Comparison of ENCODE assay signal across 25 mouse cellular contexts in genomic region chr6:5828409-5828974, GRCm38 (mm10).
A peak's percentile ranks its signal among the peaks of the same experiment; 100 is the strongest.
DNase-seq lines count a peak whose midpoint lies in the region; ATAC-seq lines count a peak whose summit lies in the region.
"Had no signal": no experiment of that assay in that cellular context is flagged by ENCODE, and none has a peak within 500 bp of the region (broad histone marks: within the 10 kb centered on the region; RNA-seq: fewer than 3 reads in every experiment).

No protein-coding gene starts in this region.

- 37% methylated on average over 14 of the region's 14 CpGs for whole genome bisulfite sequencing in embryonic facial prominence, embryonic 14.5 days
- 26% methylated on average over 14 of the region's 14 CpGs for WGBS in limb, embryonic 10.5 days

- H3K4me3 ChIP-seq in embryonic facial prominence, embryonic 14.5 days (ENCODE audit: low read depth, low read length), result no peak overlapping the region
- no peak overlapping the region for H3K4me3 ChIP-seq in limb, embryonic 10.5 days
- H3K4me3 ChIP-seq: forebrain, embryonic 13.5 days; heart, embryonic 12.5 days; left cerebral cortex, adult 2 months; liver, embryonic 13.5 days; midbrain, embryonic 12.5 days; neural tube, embryonic 15.5 days had no signal

- H3K9me3 ChIP-seq in embryonic facial prominence, embryonic 14.5 days (ENCODE audit: control insufficient read depth, low read length), result no peaks in the 10 kb centered on the region
- H3K9me3 ChIP-seq in limb, embryonic 10.5 days (replicated peaks), result no peaks in the 10 kb centered on the region
- H3K9me3 ChIP-seq: forebrain, embryonic 13.5 days; heart, embryonic 12.5 days; liver, embryonic 13.5 days; midbrain, embryonic 12.5 days; neural tube, embryonic 15.5 days had no signal

- no peak for ATAC-seq in embryonic facial prominence, embryonic 14.5 days (ENCODE audit: low read depth)
- ATAC-seq in granulocyte monocyte progenitor cell, adult 5-6 weeks (replicated peaks; ENCODE audit: poor library complexity, severe bottlenecking), result no peak
- ATAC-seq: CD4-positive, CD25-positive, alpha-beta regulatory T cell, adult 4 months; forebrain, embryonic 13.5 days; inflammation-experienced regulatory T-cells, adult 6 months had no signal

- H3K9ac ChIP-seq in embryonic facial prominence, embryonic 14.5 days (ENCODE audit: low read depth, low read length), result no peak overlapping the region
- H3K9ac ChIP-seq: forebrain, embryonic 13.5 days; heart, embryonic 12.5 days; hindbrain, embryonic 14.5 days; liver, embryonic 13.5 days; midbrain, embryonic 12.5 days; neural tube, embryonic 15.5 days had no signal

- peak overlapping the region; percentile 12; the same call in 1 of the 2 replicates for H3K4me2 ChIP-seq in embryonic facial prominence, embryonic 14.5 days (ENCODE audit: low read depth, low read length)
- H3K4me2 ChIP-seq: forebrain, embryonic 13.5 days; heart, embryonic 12.5 days; hindbrain, embryonic 14.5 days; liver, embryonic 13.5 days; midbrain, embryonic 12.5 days; neural tube, embryonic 15.5 days had no signal

- H3K4me1 ChIP-seq in embryonic facial prominence, embryonic 14.5 days (ENCODE audit: control insufficient read depth, insufficient read depth, low read length), result no peaks in the 10 kb centered on the region; the same call in 1 of the 2 replicates
- peaks cover 78% of the 10 kb centered on the region for H3K4me1 ChIP-seq in limb, embryonic 10.5 days
- H3K4me1 ChIP-seq: heart, embryonic 12.5 days; liver, embryonic 13.5 days; midbrain, embryonic 12.5 days; neural tube, embryonic 15.5 days had no signal

- H3K36me3 ChIP-seq in embryonic facial prominence, embryonic 14.5 days (ENCODE audit: control insufficient read depth, insufficient read depth, low read length), result no peaks in the 10 kb centered on the region
- no peaks in the 10 kb centered on the region for H3K36me3 ChIP-seq in limb, embryonic 10.5 days
- H3K36me3 ChIP-seq: heart, embryonic 12.5 days; liver, embryonic 13.5 days; midbrain, embryonic 12.5 days; neural tube, embryonic 15.5 days had no signal

- DNase-seq in heart, adult 11 months, result peak; percentile 64
- no peak for DNase-seq in heart, postnatal 25 days (ENCODE audit: low spot score)
- no peak for DNase-seq in embryonic facial prominence, embryonic 14.5 days (ENCODE audit: low spot score)
- peak; percentile 66 for DNase-seq in limb, embryonic 10.5 days (ENCODE audit: low spot score)
- DNase-seq in left cerebral cortex, adult 9 months (ENCODE audit: low spot score in 2 of 2), result no peak
- DNase-seq in layer of hippocampus, postnatal 14 days (ENCODE audit: low spot score in 2 of 2), result no peak
- DNase-seq: adrenal gland, postnatal 36 days; cerebellum, adult 11-12 months; cerebellum, postnatal 10 days; heart, postnatal 10 days; layer of hippocampus, adult 9-11 months; left cerebral cortex, postnatal 4 days; liver, embryonic 13.5 days; lung, adult 2 months; lung, postnatal 14 days; spleen, adult 18-20 months had no signal

- intact Hi-C loops in heart, postnatal 25 days (cut with DNase I), result no loop called here

- no peak overlapping the region for H3K27ac ChIP-seq in embryonic facial prominence, embryonic 14.5 days (replicated peaks; ENCODE audit: low read depth, low read length)
- peak overlapping the region; percentile 89 for H3K27ac ChIP-seq in limb, embryonic 10.5 days
- H3K27ac ChIP-seq: forebrain, embryonic 13.5 days; hindbrain, embryonic 14.5 days; left cerebral cortex, adult 2 months; liver, embryonic 13.5 days; midbrain, embryonic 12.5 days; neural tube, embryonic 15.5 days had no signal

- no peaks in the 10 kb centered on the region for H3K27me3 ChIP-seq in embryonic facial prominence, embryonic 14.5 days (replicated peaks; ENCODE audit: control insufficient read depth, insufficient read depth, low read length)
- H3K27me3 ChIP-seq in limb, embryonic 10.5 days (ENCODE audit: low read depth, poor library complexity, severe bottlenecking), result no peaks in the 10 kb centered on the region
- H3K27me3 ChIP-seq: forebrain, embryonic 13.5 days; heart, embryonic 12.5 days; liver, embryonic 13.5 days; midbrain, embryonic 12.5 days; neural tube, embryonic 15.5 days had no signal

Comparison
In these comparisons a context has a peak if more than half of its experiments do, and no peak if none do; other contexts are left out.
1. DNase-seq: peak in heart, adult 11 months (single experiment) and limb, embryonic 10.5 days (single experiment); none in heart, postnatal 25 days (single experiment), embryonic facial prominence, embryonic 14.5 days (single experiment), left cerebral cortex, adult 9 months (0 of 2) and layer of hippocampus, postnatal 14 days (0 of 2).